Mouse (Mus musculus) kidney, postnatal 10 days (tissue): ENCODE measurements at regions not wholly inside any gene's neighbourhood (a gene's known extent, or its start where the extent isn't known, plus 50 kb on each side); places are given as distances from the start of the nearest gene placed in this dataset.
A peak's percentile ranks its signal among the peaks of the same experiment; 100 is the strongest.
"Not testable (repeated sequence)": the region's sequence is repeated elsewhere in the genome, so short reads cannot be mapped to it uniquely, and the experiment has no call there.

Source experiments
- DNase-seq: peaks from one replicate; pipeline ENCODE4 v3.0.0; 2021; ENCODE audit warnings: mixed read lengths

DNA sequence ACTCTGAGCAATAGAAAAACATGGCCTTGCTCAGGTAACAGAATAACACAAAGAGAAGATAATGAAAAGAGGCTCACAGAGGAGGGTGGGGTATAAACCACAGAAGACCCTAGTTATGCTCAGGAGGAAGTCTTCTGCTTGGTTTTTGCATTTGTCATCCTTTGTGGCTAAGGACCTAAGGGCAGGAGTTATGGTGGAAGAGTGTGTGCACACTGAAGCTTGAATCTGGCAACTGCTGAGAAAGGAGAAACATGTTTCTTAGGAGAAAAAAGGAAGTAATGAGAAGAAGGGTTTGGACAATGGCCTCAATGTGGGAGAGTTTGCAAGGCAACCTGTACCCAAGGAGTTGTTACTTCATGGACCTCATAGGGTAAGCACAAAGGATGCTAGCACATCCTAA lies 106.8 kb upstream of the Nyap2 start:
- no peak for DNase-seq

GRCm38 (mm10) chr1:80969194-80969593 lies 107.6 kb upstream of the Nyap2 start:
- DNase-seq, result no peak

DNA sequence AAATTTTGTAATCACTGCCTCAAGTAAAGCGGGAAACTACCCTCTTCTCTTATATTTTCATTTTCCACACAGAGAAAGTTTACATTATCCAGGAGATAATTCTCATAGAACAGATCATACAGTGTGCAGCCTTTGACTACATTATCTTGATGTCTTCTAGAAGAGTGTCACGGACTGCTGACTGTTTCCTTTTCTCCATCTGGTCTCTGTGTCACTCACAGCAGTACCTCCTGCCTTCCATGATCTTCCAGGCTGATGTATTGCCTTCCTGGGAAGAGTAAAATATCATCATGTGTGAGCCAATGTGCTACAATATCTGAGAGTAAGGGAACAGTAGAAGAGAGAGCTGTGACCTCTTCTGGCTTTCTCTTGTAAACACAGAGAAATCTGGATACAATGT lies 111.0 kb upstream of the Nyap2 start:
- DNase-seq, result no peak

DNA sequence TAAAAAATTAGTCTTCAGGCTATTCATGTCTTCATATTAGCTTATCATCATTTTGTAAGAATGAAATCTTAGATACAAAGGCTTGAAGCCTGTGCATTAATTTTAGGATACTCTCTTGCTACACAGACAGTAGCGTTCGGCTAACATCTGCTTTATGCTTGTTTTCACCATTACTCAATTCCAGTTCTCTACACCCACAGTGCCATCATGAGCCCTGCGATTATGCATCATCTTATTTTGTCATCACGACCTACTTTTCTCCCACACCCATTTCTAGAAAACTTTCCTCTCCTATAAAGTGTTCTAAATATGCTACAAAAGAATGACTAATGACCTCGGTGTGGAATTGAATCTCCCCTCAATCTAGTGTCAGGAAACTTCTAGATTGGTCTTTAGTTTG lies 112.4 kb upstream of the Nyap2 start:
- DNase-seq, result no peak

- no peak for DNase-seq
These were observed 112.9 kb upstream of the Nyap2 start for GRCm38 (mm10) chr1:80963838-80964237.

DNA sequence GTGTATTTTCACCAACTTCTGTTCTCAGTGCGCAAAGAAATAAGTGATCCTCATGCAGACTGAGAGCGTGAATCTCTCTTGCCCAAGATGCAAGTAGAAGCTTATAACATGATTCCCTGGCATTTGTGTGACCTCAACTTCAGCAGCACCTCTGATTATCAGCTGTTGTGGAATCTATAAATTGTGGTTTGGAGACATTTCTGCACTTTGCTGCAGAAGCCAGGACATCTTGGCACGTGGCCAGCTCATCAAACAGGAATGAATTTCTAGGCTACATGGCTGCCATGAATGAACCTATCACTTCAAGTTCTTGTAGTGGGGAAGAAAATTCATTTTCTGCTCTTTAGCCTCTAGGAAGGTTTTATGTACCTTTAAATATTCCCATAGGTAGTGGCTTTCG lies 126.3 kb upstream of the Nyap2 start:
- peak; percentile 31 for DNase-seq

- DNase-seq, result not testable (repeated sequence)
These were observed 130.7 kb upstream of the Nyap2 start for GRCm38 (mm10) chr1:80946049-80946448.

- no peak for DNase-seq
These were observed 137.4 kb upstream of the Nyap2 start for GRCm38 (mm10) chr1:80939372-80939771.

DNA sequence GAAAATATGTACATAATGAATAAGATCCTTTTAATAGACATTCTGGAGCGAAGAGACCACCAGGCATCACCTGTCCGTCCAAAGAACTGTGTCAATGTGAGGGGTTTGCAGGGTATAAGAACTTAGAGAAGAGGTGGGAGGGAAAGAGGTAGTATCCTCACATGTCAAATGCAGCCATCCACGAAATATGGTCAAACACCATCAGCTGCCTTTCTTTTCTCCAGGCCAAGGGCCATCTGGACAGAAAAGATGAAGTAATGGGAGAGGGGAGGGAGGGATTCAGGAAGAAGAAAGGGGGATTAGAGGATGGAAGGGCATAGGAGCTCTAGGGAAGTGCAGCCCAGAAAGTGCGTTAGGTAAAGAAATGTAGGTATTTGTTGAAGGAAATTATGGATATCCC lies 141.0 kb upstream of the Dock10 start:
- no peak for DNase-seq

DNA sequence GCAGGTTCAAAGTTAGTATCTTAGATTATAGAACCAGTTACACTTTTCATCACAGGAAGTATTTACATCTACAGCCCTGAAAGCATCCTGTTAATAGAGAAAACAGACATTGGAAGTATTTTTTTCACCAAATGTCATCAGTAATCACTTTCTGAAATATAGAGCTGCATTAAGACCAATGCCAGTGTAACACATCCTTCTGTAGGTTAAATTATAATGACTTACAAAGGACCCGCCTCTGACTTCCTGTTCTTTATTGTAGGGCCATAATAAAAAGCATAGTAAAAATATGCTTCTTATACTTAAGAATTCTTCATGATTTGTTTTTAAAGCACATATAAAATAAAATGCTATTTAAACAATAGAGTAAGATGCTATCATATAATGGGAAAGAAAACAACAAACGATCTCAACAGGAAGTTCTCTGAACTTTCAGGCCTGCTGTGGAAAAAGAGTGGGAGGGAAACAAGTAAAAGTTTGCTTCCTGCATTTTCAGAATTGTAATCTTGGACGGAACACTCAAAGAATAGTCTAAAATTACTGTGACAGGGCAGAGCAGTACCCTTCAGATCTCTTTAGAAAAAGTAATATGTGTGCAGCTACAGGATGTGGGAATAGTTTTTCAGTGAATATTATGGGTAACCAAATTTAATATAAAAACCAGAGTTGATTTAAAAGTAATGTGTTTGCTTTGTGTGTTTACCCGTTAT lies 116.0 kb upstream of the Dock10 start:
- DNase-seq, result no peak

DNA sequence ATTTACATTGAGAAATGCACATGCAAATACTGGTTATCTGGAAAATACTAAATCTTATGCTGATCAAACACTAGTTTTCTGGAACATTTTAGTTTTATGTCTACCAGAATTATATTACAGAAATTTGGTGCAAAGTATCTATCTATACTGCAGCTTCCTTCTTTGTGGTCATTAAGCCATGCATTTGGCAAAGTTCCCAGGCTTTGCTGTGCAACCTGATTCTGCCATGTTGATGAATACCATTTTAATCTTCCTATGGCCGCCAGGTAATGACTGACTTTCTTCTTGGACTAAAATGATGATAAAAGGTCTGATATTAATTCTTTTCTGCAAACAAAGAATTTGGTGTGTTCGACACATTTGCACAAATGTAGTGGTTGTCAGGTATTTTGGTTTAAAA lies 115.3 kb upstream of the Dock10 start:
- no peak for DNase-seq

GRCm38 (mm10) chr1:80868805-80869204 lies 110.5 kb upstream of the Dock10 start:
- DNase-seq, result no peak

GRCm38 (mm10) chr1:80856981-80857380 lies 98.7 kb upstream of the Dock10 start:
- no peak for DNase-seq

DNA sequence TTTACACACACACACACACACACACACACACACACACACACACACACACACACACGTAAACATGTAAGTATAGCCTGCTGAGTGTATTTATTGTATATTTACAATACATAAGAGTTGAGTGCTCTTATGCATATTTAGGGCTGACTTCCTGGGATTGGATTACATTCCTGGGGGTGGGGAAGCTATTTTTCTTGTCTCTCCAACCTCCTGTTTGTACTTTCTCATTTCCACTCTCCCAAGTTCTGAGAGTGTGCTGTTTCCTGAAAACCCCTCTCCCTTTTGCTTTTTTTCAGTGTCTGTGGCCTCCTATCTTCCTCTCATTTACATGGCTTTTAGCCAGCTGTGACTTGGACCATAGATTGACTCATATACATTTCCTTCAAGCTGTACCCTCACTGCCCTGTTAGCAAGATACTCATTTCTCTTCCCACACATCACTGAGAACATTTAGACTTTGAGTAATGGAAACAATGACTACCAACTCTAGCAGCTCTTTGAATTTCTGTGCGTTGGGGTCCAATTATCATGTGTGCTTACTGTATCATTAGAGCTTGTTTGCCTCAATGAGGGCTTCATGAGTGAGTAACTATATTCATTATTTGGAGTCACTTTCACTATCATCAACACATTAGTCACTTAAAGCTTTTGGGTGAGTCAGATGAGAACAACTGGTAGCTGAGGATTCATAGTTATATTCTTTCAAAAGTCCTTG lies 96.8 kb upstream of the Dock10 start:
- no peak for DNase-seq

DNA sequence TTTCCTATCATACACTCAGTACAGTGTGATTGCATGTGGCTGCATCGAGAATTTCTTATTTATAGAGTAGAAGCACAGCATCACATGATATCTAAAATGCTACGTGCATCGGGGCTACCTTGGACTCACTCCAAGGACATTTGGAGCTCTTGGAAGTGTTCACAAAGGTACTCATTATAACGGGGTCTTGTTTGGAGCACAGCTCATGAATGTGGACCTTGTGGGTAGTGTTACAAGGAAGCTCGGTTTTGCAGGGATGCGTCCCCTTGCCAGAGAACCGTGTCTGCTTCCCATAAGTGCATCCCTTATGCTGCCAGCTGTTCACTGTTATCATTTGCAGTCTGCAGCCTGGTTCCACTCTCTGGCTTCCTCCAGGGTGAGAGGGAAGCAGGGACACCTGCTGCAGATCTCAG lies 96.0 kb upstream of the Dock10 start:
- DNase-seq, result peak; percentile 7

- no peak for DNase-seq
These were observed 94.4 kb upstream of the Dock10 start for GRCm38 (mm10) chr1:80852761-80853160.

- DNase-seq, result peak; percentile 17
These were observed 72.0 kb upstream of the Dock10 start for GRCm38 (mm10) chr1:80830196-80830794.

DNA sequence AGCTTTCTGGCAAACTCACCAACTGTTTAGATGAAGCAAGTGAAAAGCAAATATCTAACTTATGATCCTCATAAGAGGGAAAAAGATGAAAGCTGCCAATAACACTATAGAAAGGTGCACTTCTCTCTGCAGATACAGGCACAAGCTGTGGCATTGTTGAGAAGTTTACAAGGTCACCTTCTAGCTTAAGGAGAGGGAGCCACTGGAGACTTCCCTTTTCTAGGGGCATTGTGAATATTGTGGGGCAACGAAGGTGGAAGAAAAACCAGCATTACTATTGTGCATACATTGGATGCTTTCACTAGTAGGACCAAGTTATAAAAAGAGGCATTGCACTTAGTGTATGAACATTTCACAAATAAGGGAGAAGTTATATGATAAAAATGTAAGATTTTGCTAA lies 68.1 kb upstream of the Dock10 start:
- no peak for DNase-seq

DNA sequence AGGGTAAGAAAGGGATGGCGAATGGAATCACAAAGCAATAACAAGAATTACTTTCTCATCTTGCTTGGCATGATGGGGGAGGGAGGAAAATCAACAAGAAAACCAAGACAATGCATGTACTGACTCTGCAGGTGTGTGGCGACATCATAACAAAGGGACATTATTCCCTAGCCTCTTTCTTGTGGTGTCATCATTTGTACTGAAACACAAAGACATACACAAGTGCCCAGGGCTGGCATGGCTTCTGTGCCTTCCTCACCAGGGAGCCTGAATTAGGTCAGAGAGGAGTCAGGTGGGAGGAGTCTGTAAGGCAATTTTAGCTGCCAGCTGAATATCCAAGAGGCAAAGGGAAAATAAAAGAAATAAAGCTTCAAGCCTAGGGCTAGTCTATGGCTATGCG lies 65.6 kb upstream of the Dock10 start:
- no peak for DNase-seq

- DNase-seq, result no peak
These were observed 63.9 kb upstream of the Dock10 start for GRCm38 (mm10) chr1:80822185-80822584.

GRCm38 (mm10) chr1:80812906-80813305 lies 54.6 kb upstream of the Dock10 start:
- DNase-seq, result no peak
